Mouse (Mus musculus): Measurements from ENCODE around the gene Olfr659.

The Olfr659 gene

GRCm38 (mm10) chr7:104666453-104666852, at the start of gene Olfr659:
Gene Olfr659 (plus strand): TSS chr7:104666753.
- no peak for DNase-seq (ENCODE audit: low read depth)

GRCm38 (mm10) chr7:104624494-104624893, 42.1 kb upstream of the Olfr659 start, which contains the start of gene Olfr657:
Gene Olfr657 (plus strand): TSS chr7:104624794.
- DNase-seq (ENCODE audit: low read depth), result no peak

DNA sequence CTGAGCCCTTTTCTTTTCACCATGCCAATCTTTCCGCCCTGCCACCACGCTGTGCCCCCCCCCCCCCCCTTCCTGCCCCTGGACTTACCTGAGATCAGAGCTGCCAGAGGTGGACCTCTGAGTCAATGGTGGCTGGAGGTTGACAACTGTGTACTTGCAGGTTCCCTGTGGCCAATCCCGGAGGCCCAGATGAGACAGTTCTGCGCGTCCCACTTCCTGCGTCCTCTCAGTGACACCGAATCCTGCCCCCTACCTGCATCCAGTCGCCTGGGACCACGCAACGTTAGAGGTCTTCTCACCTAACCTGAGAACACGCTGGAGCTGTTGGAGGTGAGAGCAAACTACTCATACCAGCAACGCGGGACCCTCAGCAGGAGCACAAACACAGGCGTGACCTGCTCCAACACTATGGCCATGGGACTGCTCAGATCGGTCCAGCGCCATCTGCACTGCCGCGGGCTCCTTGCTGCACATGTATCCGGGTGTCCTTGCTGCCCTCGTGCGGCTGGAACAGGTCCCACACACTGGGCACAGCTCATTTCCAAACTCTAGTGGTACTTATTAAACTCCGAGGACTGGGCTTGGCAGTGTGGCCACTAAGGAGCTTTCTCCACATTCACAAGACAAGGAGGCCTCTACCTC, 19.6 kb upstream of the Olfr659 start, which contains the start of gene Olfr658:
Gene Olfr658, minus strand, starts transcription at position 465 of the 642 bp plus-strand sequence.
- DNase-seq (ENCODE audit: low read depth), result peak; percentile 5

DNA sequence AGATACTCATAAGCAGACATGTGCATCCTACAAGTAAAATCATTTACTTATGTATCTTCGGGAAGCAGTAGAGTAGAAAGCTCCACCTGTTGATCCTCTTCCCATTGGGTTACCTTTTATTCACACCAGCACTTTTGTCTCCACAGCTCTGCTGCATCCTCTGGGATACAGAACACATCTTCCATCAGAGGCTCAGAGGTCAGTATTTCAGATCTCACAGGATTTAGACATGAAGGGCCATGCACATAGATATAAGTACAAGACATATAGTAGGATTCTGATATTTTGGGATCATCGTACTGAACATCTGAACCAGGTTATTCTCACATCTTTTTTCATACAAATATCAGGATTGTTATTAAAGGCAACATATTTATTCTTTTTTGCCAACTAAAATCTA, 19.6 kb downstream of the Olfr659 start, which contains the start of gene Olfr661:
Gene Olfr661, plus strand, starts transcription at position 301 of the 400 bp plus-strand sequence.
- no peak for DNase-seq (ENCODE audit: low read depth)
